Mouse (Mus musculus) heart, adult 8-10 months (tissue): ENCODE results near the gene Usp34. TPM values are rescaled to one million over a fixed set of nuclear protein-coding genes. Genes with fewer than 3 reads are reported as not detected.
"Not testable (repeated sequence)": the region's sequence is repeated elsewhere in the genome, so short reads cannot be mapped to it uniquely, and the experiment has no call there.

Source experiments
- DNase-seq: peaks from one replicate; pipeline ENCODE4 v3.0.0; 2022; ENCODE audit warnings: low spot score
- total RNA-seq, 4 experiments: library from RNA; stranded (reverse); gene quantifications; 2 replicates each; pipeline ENCODE4 v1.2.4; 2022

Usp34 gene
- total RNA-seq, 4 experiments from 2014 or later, result 34.8 to 41.3 (median 38.2) TPM

DNA sequence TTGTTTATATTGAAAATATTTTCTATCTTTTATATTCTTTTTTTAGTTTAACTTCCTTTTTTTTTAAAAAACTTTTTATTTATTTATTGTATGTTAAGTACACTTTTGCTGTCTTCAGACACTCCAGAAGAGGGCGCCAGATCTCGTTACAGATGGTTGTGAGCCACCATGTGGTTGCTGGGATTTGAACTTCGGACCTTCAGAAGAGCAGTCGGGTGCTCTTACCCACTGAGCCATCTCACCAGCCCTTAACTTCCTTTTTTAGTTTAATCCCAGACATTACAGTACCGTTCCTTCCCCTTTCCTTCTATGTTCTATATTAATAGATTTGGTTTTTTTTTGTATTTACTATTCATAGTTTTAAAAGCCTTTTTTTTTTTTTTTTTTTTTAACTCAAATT lies 50.5 kb downstream of the Usp34 start:
- not testable (repeated sequence) for DNase-seq

DNA sequence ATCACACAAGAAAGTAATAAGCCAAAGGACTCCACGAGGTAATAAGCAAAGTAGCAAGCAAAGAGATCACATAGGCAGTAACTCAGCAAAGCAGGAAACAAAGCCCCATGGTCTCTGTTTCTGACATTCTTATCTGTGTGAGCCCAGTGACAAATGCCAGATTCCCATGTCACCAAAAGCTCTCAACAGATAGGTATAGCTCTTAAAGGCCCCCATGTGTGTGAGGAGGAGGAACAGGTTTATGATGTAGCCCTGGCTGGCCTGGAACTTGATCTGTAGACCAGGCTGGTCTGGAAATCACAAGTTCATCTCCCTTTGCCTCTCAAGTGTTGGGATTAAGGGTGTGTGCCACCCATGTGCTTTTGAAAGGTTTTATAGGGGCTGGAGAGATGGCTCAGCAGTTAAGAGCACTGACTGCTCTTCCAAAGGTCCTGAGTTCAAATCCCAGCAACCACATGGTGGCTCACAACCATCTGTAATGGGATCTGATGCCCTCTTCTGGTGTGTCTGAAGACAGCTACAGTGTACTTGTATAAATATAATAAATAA lies 53.1 kb downstream of the Usp34 start:
- not testable (repeated sequence) for DNase-seq

DNA sequence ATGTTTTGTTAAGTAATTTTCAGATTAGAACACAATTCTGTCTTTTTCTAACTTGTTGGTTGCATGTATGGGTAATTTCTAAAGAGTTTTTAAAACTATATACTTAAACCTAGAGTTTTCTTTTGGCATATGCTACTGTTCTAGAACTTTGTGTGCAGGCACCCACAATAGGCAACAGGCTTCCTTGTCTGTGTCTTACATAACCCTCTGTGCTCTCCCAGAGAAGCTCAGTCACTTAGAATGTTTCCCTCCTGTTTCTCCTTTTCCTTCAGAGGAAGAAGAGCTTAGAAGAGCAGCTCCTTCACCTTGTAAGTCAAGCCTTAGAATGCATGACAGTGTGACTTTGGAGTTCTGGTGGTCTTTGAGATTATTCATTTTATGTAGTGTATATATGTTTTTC lies 55.6 kb downstream of the Usp34 start:
- DNase-seq, result no peak

DNA sequence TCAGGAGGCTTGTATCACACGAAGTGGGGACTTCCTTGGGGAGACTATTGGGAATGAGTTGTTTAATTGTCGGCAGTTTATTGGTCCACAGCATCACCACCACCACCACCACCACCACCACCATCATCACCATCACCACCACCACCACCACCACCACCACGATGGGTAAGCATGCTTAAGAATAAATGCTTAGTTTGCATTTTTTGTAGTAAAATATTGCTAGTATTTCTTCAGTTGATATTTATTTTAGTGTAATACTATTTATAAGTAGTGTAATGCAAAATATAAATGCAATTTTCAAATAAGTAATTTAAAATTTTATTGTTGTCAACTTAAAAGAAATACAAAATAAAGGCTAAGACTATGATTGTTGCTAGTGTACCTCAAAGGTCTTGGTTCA lies 57.7 kb downstream of the Usp34 start:
- no peak for DNase-seq

DNA sequence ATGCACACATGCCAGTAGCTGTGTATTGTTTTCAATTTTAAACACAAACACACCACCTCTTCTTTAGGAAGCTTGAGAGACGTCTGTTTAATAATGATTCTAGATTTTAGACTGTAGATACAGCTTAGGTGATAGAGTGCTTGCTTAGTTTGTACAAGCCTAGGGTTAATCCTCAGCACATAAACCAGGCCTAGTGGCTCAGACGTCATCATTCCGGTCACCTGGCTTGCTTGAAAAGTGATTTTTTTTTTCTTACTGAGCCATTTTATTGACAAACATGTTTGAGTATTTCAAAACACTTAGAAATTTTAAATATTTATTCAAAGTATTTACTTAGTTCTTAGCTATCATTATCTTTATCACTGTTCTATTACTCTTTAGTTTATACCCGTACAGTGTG lies 65.3 kb downstream of the Usp34 start:
- DNase-seq, result no peak

DNA sequence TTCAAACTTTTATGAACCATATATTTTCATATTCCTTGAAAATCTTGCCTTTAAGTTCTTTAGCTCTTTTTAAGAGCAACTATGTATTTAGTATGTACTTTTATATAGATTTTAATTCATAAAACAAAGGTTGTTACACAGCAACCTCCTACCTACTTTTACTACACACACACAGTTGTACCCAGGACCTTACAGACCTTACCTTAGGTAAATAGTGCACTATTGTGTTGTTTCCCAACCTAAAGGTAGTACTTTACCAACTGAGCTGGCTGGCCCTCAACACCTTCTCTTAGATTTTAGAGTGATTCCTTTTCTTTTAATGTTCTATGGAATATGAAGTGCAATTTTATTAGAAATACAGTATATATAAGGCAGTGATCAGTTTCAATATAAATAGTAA lies 65.8 kb downstream of the Usp34 start:
- no peak for DNase-seq

DNA sequence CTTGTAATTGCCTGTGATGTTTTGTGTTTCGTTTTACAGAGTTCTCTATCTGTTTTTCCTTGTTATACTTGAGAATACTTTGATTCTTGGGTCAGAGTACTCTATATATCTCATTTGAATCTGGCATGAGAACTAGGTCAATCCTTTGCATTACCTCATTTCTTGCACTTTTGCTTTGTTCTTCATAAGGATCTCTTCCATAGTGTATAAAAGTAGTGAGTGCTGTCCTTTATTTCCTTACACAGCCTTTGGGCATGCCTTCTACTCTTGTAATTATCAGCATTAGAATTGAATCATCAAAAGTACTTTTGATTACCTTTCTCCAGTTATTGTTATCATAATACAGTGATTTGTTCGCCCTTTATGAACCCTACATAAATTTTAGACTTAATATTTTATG lies 73.4 kb downstream of the Usp34 start:
- no peak for DNase-seq

DNA sequence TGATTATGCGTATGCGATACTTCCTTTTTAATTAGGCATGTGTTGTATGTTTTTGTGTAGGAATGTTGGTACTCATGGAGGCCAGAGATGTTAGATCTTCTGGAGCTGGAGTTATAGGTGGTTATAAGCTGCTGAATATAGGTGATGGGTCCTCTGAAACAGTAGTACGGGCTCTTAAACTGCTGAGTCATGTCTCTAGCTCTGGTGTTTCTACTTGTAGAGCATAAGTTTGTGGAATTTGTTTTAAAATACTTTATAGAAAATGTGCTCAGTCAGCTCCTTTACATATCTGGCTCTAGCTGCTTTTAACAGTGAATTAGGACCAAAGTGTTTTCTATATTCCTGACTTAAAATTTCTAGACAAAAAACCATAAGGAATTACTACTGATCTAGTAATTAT lies 73.9 kb downstream of the Usp34 start:
- no peak for DNase-seq

DNA sequence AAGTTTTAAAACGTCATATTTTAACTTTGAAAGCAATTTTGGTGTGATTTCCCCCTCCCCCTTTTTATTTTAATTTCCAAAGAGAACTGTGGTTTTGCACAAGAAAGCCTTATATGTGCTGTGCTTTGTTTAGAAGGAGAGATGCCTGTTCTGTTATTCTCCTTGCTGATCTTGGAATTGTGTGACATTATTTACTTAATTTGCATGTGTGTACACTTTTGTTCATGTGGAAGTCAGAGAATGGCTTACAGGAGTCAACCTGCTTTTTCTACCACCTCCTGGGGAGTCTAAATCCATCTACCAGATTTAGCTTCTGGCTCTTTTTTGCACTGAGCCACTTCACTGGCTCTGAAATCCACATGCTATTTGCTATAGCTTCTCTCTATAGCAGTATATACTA lies 76.1 kb downstream of the Usp34 start:
- DNase-seq, result no peak

DNA sequence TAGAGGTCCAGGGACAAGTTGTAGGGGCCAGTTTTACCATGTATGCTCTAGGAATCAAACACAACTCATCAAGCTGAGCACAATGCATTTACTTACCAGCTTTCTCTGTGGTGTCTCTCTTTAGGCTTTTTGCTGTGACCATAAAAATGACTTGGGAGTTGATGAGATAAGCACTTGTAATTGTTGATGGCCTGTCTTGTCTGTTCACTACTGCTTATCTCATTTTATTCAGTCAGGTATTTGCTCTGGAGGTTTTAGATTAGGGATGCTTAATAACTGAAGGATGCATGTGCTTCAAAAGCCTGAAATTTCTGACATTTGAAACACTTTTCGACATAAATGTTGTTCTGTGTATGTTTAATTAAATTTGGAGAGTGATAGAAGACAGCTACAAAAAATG lies 83.0 kb downstream of the Usp34 start:
- no peak for DNase-seq

DNA sequence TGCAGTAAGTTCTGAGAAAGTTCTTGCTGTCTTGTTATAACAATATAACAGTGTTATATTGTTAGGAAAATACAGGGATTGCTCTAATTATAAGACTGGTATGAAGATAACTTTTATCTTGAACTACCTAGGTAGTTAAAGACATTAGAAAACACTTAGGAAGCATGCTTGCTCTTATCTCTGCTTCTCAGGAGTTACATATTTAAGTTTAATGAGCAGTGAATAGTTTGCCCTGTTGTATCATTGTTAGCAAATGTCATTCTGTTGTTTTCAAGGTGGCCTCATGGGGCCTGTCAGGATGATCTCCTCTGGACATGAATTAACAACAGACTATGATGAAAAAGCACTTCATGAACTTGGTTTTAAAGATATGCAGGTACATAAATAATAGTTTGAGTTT lies 85.9 kb downstream of the Usp34 start:
- DNase-seq, result no peak

DNA sequence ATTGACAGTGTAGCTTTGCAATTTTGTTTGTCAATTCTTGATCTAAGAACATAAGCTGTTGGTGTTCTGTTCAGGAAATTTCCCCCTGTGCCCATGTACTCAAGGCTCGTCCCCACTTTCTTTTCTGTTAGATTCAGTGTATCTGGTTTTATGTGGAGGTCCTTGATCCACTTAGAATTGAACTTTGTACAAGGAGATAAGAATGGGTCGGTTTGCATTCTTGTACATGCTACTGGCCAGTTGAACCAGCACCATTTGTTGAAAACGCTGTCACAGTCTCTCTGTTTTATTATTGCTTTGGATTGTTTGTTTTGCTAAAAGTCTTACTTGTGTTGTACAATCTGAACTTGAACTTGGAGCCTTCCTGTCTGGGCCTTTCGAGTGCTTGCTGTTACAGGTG lies 89.9 kb downstream of the Usp34 start:
- DNase-seq, result no peak

DNA sequence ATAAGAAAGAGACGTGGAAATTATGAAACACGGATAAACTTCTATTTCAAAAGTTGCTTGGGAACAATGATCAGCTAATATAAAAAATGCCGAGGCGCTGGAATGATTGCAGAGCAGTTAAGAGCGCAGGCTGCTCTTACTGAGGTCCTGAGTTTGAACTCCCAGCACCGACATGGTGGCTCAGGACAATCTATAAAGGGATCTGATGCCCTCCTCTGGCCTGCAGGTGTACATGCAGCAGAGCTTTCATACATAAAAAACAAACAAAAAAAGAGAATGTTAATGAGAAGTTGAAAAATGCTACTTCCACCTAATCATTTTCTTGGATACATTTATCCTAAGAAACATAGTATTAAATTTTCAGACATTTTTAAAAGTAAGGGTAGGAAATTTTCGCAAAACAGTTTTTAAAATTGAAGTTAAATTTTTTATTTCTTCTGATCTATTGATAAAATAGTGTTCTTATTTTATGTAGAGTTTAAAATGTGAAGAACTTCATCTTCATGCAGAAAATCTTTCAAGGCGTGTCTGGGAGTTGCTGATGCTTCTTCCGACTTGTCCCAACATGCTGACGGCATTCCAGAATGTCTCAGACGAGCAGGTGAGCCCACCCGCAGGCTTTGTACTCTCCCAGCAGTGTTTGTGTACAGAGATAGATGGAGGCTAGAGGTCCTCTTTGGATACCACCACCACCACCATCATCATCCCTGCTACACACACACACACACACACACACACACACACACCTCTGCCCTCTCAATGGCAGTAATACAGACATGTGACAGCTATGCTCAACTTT lies 94.5 kb downstream of the Usp34 start:
- DNase-seq, result no peak

DNA sequence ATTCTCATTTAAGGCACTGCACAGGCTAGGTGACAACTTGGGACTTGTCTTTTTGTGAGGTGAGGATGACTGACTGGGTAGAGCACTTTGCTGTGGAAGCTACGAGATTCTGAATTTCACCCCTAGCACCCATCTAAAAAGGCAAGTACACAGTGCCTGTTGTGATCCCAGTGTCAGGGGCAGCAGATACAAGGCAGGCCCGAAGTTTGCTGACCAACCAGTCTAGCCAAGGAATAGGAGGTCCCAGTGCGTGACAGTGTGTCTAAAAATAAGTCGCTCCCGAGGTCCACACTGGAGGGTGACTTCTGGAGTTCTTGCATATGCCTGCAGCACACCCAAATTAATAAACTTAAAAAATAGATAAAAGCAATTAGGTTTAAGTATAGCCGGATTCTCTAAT lies 121.6 kb downstream of the Usp34 start:
- DNase-seq, result peak; percentile 19

DNA sequence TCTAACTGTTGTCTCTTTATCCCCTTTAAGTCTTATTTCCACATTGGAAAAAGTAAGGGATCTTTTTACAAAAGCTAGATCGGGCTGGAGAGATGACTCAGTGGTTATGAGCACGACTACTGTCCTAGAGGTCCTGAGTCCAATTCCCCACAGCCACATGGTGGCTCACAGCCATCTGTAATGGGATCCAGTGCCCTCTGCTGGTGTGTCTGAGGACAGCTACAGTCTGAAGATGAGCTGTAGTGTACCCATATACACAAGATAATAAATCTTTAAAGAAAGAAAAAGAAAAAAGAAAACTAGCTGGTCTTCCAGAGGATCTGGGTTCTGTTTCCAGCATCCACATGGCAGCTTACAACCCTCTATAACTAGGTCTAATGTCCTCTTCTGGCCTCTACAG lies 123.3 kb downstream of the Usp34 start:
- DNase-seq, result no peak

DNA sequence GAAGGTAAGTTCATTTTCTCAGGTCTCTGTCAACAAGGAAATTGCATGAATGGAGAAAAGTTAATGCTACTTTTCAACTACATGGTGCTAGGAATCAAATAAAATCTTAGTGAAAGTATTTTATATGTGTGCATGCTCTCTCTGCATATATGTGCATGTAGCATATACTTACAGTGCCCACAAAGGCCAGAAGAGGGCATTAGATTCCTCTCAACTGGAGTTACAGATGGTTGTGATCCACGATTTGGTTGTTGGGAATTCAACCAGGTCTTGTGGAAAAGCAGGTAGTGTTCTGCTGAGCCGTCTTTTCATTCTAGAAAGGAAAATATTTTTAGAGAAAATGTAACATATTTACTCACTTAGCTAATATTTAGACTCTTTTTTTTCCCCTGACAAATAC lies 129.4 kb downstream of the Usp34 start:
- no peak for DNase-seq

DNA sequence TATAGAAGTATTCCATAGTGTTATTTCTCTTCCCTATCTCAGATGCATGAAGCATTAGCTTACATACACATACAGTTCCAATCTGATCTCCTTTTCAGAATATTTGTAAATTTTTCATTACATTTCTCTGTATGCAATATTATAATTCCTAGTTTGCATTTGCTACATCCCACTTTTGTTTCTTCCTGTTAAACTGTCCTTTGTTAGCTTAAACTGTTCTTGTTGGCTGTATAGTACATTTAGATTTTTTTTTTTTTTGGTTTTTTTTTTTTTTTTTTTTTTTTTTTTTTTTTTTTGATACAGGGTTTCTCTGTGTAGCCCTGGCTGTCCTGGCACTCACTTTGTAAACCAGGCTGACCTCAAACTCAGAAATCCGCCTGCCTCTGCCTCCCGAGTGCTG lies 159.2 kb downstream of the Usp34 start:
- DNase-seq, result not testable (repeated sequence)

DNA sequence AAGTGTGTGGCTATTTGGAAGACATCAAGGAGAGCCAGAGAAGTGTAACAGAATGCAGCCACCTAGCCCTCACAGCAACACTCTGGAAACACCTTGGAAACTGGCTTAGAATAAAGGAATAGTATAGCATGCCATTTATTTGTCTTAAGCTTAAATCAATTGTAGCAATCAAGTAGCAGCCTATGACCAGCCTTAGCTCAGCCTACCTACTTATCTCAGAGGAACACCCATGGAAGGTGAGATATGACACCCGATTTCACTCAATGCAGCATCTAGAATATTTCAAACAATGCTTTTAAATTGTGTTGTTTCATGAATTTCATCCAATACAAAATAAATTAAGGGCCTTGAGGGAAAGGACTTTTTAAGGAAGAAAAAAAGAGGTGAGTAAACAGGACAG lies 183.3 kb downstream of the Usp34 start:
- no peak for DNase-seq

DNA sequence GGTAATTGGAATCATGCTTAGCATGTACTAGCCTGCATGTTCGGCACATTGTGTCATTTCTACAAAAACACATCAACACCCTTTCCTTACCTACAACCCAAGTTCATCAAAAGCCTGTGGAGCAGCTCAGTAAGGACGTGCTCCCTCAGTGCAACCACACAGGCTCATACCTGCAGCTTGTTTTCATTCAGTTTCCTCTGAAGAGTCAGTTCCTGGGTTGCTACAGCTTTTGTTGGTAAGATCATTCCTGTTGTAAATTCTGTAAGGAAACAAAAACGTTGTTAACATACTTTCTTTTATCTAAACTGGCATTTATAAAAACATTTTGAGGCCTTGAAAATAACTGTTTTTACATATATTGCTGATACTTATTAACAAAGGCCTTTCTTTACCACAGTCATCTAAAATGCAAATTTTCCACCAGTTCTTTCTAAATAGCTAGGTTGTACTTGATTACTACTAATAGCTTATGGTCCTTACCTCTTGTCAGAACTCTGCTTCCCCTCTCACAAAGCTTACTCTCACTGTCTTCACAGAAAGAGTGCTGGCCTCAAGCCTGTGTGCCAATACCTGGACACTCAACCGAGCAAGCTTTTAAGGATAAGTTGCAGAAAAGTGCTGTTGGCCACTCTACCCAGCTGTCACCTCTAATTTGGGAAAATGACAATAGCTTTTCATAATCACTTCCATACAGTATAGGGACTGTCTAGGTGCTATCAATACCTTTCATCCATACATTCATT lies 185.5 kb downstream of the Usp34 start:
- DNase-seq, result no peak

DNA sequence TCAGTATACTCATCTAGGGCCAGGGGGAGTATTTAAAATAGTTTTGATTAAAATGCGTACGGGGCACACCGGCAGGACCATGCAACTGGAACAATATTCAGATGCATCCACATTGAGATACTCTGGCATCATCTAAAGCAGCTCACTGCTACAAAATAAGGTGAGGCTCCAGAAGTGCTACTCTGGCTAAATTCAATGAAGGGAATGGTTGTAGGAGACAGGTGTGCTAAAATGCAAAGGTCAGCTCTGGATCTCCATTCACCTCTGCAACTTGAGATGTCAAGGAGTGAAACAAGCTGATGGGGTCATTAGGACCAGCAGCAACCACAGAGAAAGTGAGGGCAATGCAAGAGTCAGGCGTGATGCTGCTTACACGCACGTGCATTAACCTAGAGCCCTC lies 188.5 kb downstream of the Usp34 start:
- DNase-seq, result no peak

DNA sequence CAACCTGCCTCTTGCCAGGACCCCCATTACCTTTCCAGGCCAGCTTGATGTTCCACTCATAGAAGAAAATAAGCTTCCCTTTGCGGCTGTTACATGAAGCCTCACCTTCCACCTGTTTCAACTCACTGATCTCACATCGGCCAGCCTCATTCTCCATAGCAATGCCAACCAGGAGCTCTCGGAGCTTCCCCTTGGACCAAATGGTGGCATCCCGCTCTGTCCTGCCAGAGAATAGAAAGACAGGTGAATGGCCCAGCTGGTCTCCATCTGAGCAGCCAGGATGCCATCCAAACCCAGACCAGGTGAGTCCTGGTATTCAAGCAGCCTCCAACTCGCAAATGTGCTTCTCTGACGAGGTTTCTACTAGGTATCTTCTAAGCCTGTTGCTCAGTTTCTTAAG lies 190.0 kb downstream of the Usp34 start:
- DNase-seq, result no peak

DNA sequence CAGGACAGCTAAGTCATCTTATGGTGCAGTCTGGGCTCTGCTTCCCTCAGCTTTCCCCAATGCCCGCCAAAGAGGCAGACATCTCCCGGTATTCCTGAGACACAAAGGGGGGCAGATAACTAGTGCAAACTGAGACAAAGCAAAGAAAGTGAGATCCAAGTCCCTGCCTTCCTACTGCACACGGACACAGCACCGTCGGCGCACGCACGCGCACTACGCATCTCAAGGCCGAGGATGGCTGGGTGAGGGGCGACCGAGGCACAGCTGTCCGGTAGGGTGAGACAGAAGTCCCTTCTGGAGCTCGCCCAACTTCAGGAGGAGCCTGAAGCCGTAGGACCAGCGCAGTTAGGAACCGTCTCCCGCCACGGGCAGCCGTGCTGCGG lies 190.6 kb downstream of the Usp34 start:
- peak; percentile 61 for DNase-seq
